Mouse (Mus musculus) liver, postnatal 0 days (tissue): ENCODE data around the gene Taok3. TPM values are rescaled to one million over a fixed set of nuclear protein-coding genes. Genes with fewer than 3 reads are reported as not detected.
A peak's percentile ranks its signal among the peaks of the same experiment; 100 is the strongest.

Source experiments
- ATAC-seq: fragments of 200-750 bp; cut with Nextera tagmentation; 2 replicates; pipeline ENCODE4 v1.8.0; 2017; ENCODE audit warnings: mild to moderate bottlenecking, moderate library complexity
- DNase-seq: peaks from one replicate; pipeline ENCODE4 v3.0.0-alpha.2; 2016
- H3K27ac ChIP-seq: fragments of 300-500 bp; sonication (generic); 2 replicates; pipeline ENCODE4 v1.5.1; 2014; ENCODE audit warnings: antibody characterized with exemption, moderate library complexity, mild to moderate bottlenecking, low read depth
- H3K27me3 ChIP-seq: fragments of 300-500 bp; sonication (generic); 2 replicates; pipeline ENCODE4 v1.6.1; 2014; ENCODE audit warnings: low read length, control low read depth, mixed read lengths; ENCODE audit not compliant: insufficient read depth
- H3K36me3 ChIP-seq: fragments of 300-500 bp; sonication (generic); replicated peaks from 2 replicates; pipeline ENCODE4 v1.6.1; 2014; ENCODE audit warnings: mild to moderate bottlenecking, control low read depth, low read length, moderate library complexity, mixed read lengths; ENCODE audit not compliant: insufficient read depth
- H3K4me1 ChIP-seq: fragments of 300-500 bp; sonication (generic); 2 replicates; pipeline ENCODE4 v1.6.1; 2014; ENCODE audit warnings: antibody characterized with exemption, mild to moderate bottlenecking, control low read depth; ENCODE audit not compliant: insufficient read depth
- H3K4me2 ChIP-seq: fragments of 300-500 bp; sonication (generic); 2 replicates; pipeline ENCODE4 v1.6.1; 2014; ENCODE audit warnings: low read depth, mild to moderate bottlenecking, low read length, moderate library complexity, mixed read lengths
- H3K4me3 ChIP-seq: fragments of 300-500 bp; sonication (generic); 2 replicates; pipeline ENCODE4 v1.5.1; 2014; ENCODE audit warnings: low read depth, low read length
- H3K9ac ChIP-seq: fragments of 300-500 bp; sonication (generic); replicated peaks from 2 replicates; pipeline ENCODE4 v1.6.1; 2014; ENCODE audit warnings: mild to moderate bottlenecking, moderate library complexity
- H3K9me3 ChIP-seq: fragments of 300-500 bp; sonication (generic); 2 replicates; pipeline ENCODE4 v1.6.1; 2016; ENCODE audit warnings: mild to moderate bottlenecking, control low read depth, low read length, mixed read lengths
- CTCF ChIP-seq: sonication (generic); IDR thresholded peaks from 2 replicates; pipeline ENCODE4 v1.5.1; 2016; ENCODE audit warnings: antibody characterized with exemption, low read depth
- EP300 ChIP-seq: IDR thresholded peaks from 2 replicates; pipeline ENCODE4 v1.6.1; 2016; ENCODE audit warnings: antibody characterized with exemption, low read depth, mild to moderate bottlenecking
- WGBS: fragments of 180-500 bp; shearing (Covaris S2); extraction: QIAGEN DNeasy Blood & Tissue Kit; methylation state at CpG from one replicate; pipeline ENCODE4 v1.1.7; 2014; ENCODE audit not compliant: insufficient replicate concordance; 5-methylcytosine and 5-hydroxymethylcytosine counted together
- polyA plus RNA-seq: library from polyadenylated mRNA; unstranded; fragments of >200 nt; fragmentation: Nextera tagmentation; extraction: Ambion mirVana; gene quantifications from 2 replicates; pipeline ENCODE4 v1.2.1, GENCODE M21; 2015

Gene Taok3
- polyA plus RNA-seq, 1 experiment from 2014 or later: 41.9 TPM

GRCm38 (mm10) chr5:117149054-117149942, 29.4 kb downstream of the Taok3 start:
- DNase-seq (no peak), ATAC-seq (peak; percentile 60)
- Histone ChIP-seq H3K4me2 (no peak overlapping the region), H3K27ac (0 out of 2 replicates have a peak overlapping the region, but pooled peaks have one; percentile 4), H3K27me3 (no peaks in the 10 kb centered on the region), H3K4me3 (no peak overlapping the region), H3K4me1 (peaks cover 23% of the 10 kb centered on the region), H3K9me3 (peaks cover 4% of the 10 kb centered on the region; the same call in 1 of the 2 replicates), H3K9ac (no peak overlapping the region), H3K36me3 (peaks cover 29% of the 10 kb centered on the region)
- 39% methylated on average over 16 of the region's 16 CpGs for WGBS
- TF ChIP-seq CTCF (no peak), EP300 (peak; percentile 74; the same call in 1 of the 2 replicates)

- H3K4me3 ChIP-seq: no peak overlapping the region
- peaks cover 29% of the 10 kb centered on the region for H3K36me3 ChIP-seq
- peaks cover 4% of the 10 kb centered on the region; the same call in 1 of the 2 replicates for H3K9me3 ChIP-seq
- 60% methylated on average over 5 of the region's 5 CpGs for WGBS
- no peak for TF ChIP-seq EP300
- no peak overlapping the region for H3K4me2 ChIP-seq
- DNase-seq (no peak), ATAC-seq (no peak)
- peaks cover 19% of the 10 kb centered on the region for H3K4me1 ChIP-seq
- H3K27me3 ChIP-seq: no peaks in the 10 kb centered on the region
- no peak overlapping the region for H3K27ac ChIP-seq
- no peak overlapping the region for H3K9ac ChIP-seq
These were observed 30.1 kb downstream of the Taok3 start for GRCm38 (mm10) chr5:117150068-117150467.

GRCm38 (mm10) chr5:117152944-117153343, 33.0 kb downstream of the Taok3 start:
- Histone ChIP-seq H3K9ac (no peak overlapping the region), H3K9me3 (no peaks in the 10 kb centered on the region), H3K27ac (no peak overlapping the region), H3K4me1 (peaks cover 16% of the 10 kb centered on the region), H3K27me3 (no peaks in the 10 kb centered on the region), H3K4me3 (no peak overlapping the region), H3K4me2 (no peak overlapping the region), H3K36me3 (peaks cover 29% of the 10 kb centered on the region)
- ATAC-seq: no peak
- DNase-seq: no peak
- TF ChIP-seq CTCF (peak; percentile 38; the same call in 1 of the 2 replicates), EP300 (no peak)

- Histone ChIP-seq H3K9ac (no peak overlapping the region), H3K27ac (no peak overlapping the region), H3K36me3 (peaks cover 26% of the 10 kb centered on the region), H3K27me3 (no peaks in the 10 kb centered on the region), H3K4me1 (peaks cover 15% of the 10 kb centered on the region), H3K4me2 (no peak overlapping the region), H3K9me3 (no peaks in the 10 kb centered on the region), H3K4me3 (no peak overlapping the region)
- TF ChIP-seq EP300 (no peak), CTCF (no peak)
- WGBS: 80% methylated on average over 15 of the region's 15 CpGs
- DNase-seq (no peak), ATAC-seq (no peak)
These were observed 33.7 kb downstream of the Taok3 start for GRCm38 (mm10) chr5:117153527-117154091.

GRCm38 (mm10) chr5:117158335-117159018, 38.5 kb downstream of the Taok3 start:
- no peak for TF ChIP-seq CTCF
- TF ChIP-seq EP300: no peak
- DNase-seq (no peak), ATAC-seq (peak; percentile 63)
- Histone ChIP-seq H3K9me3 (no peaks in the 10 kb centered on the region), H3K9ac (no peak overlapping the region), H3K36me3 (peaks cover 20% of the 10 kb centered on the region), H3K4me2 (peak overlapping the region; percentile 4; the same call in 1 of the 2 replicates), H3K27ac (peak overlapping the region; percentile 63), H3K4me1 (peaks cover 19% of the 10 kb centered on the region), H3K4me3 (no peak overlapping the region), H3K27me3 (no peaks in the 10 kb centered on the region)
- 73% methylated on average over 7 of the region's 7 CpGs for whole genome bisulfite sequencing

- no peaks in the 10 kb centered on the region for H3K27me3 ChIP-seq
- ATAC-seq: peak; percentile 8; the same call in 1 of the 2 replicates
- 46% methylated on average over 8 of the region's 8 CpGs for WGBS
- no peak overlapping the region for H3K9ac ChIP-seq
- no peak for TF ChIP-seq EP300
- no peak overlapping the region for H3K4me3 ChIP-seq
- no peaks in the 10 kb centered on the region for H3K9me3 ChIP-seq
- H3K27ac ChIP-seq: peak overlapping the region; percentile 63
- DNase-seq: no peak
- H3K4me1 ChIP-seq: peaks cover 20% of the 10 kb centered on the region
- H3K36me3 ChIP-seq: peaks cover 21% of the 10 kb centered on the region
- peak overlapping the region; percentile 29; the same call in 1 of the 2 replicates for H3K4me2 ChIP-seq
These were observed 39.4 kb downstream of the Taok3 start for GRCm38 (mm10) chr5:117159326-117159725.
